Mouse (Mus musculus) layer of hippocampus, adult 8-10 months (tissue): Measurements from ENCODE around the gene Bend4. TPM values are rescaled to one million over a fixed set of nuclear protein-coding genes. Genes with fewer than 3 reads are reported as not detected.

Experiments
- total RNA-seq, 4 experiments: library from RNA; stranded (reverse); gene quantifications; 2 replicates each; pipeline ENCODE4 v1.2.4; 2022

Gene Bend4
- total RNA-seq, 4 experiments from 2014 or later = 8.0 to 10.8 (median 8.8) TPM

Other genes starting within 250 kb of the Bend4 start
- 100 to 1,000 TPM in 1 of 4 experiments, 10 to 100 TPM in 3; 71.7 to 101 (median 88.0) TPM for gene Tmem33, start 167.7 kb downstream of the Bend4 start, total RNA-seq
- 100 to 1,000 TPM; 167 to 222 (median 194) TPM for gene Slc30a9, start 121.4 kb downstream of the Bend4 start, total RNA-seq
- 1 to 10 TPM in 2 of 4 experiments, under 1 TPM in 2; 0.70 to 1.2 (median 0.94) TPM for gene Shisa3, start 179.6 kb upstream of the Bend4 start, total RNA-seq